Mouse (Mus musculus) G1E (cell line): ENCODE data around the gene Prmt2. TPM values are rescaled to one million over a fixed set of nuclear protein-coding genes. Genes with fewer than 3 reads are reported as not detected.

ENCODE experiments used
- ATAC-seq: 2 replicates; pipeline ENCODE4 v1.8.0; 2016; ENCODE audit warnings: mild to moderate bottlenecking; ENCODE audit not compliant: insufficient number of reproducible peaks, poor library complexity, low FRiP score, severe bottlenecking; ENCODE audit errors: extremely low read depth
- DNase-seq: peaks from one replicate; pipeline ENCODE4 v3.0.0; 2012; ENCODE audit warnings: low spot score
- H3K27me3 ChIP-seq: 2 replicates; pipeline ENCODE4 v1.6.1; 2012; ENCODE audit warnings: mild to moderate bottlenecking, low read length, inconsistent platforms; ENCODE audit not compliant: insufficient read depth
- H3K36me3 ChIP-seq: replicated peaks from 2 replicates; pipeline ENCODE3; 2012; ENCODE audit warnings: mild to moderate bottlenecking, inconsistent platforms
- H3K4me1 ChIP-seq: 2 replicates; pipeline ENCODE4 v1.6.1; 2012; ENCODE audit warnings: low read depth, low read length, inconsistent platforms, mixed read lengths; ENCODE audit not compliant: insufficient read depth
- H3K4me3 ChIP-seq: 2 replicates; pipeline ENCODE4 v1.5.1; 2012; ENCODE audit warnings: low read depth, mild to moderate bottlenecking, inconsistent platforms, low read length, moderate library complexity, mixed read lengths
- H3K9me3 ChIP-seq: replicated peaks from 2 replicates; pipeline ENCODE4 v1.6.1; 2012; ENCODE audit warnings: inconsistent platforms
- CTCF ChIP-seq: IDR thresholded peaks from 2 replicates; pipeline ENCODE4 v1.5.1; 2012; ENCODE audit warnings: low read depth, low read length, inconsistent platforms, mixed read lengths
- GATA1 ChIP-seq: IDR thresholded peaks from 2 replicates; pipeline ENCODE4 v1.6.1; 2012; ENCODE audit warnings: borderline replicate concordance, low read length, inconsistent platforms, mixed read lengths
- GATA2 ChIP-seq: IDR thresholded peaks from 2 replicates; pipeline ENCODE4 v1.6.1; 2012; ENCODE audit warnings: low read depth, low read length, inconsistent platforms, borderline replicate concordance
- POLR2AphosphoS5 ChIP-seq: IDR thresholded peaks from 2 replicates; pipeline ENCODE4 v1.6.1; 2012; ENCODE audit warnings: low read depth, low read length, inconsistent platforms; ENCODE audit not compliant: insufficient replicate concordance
- TAL1 ChIP-seq: conservative IDR thresholded peaks from 2 replicates; pipeline ENCODE4 v1.6.1; 2012; ENCODE audit warnings: low read depth, low read length, inconsistent platforms, mixed read lengths
- polyA plus RNA-seq: library from polyadenylated mRNA; stranded (reverse); fragments of >175 nt; gene quantifications from 2 replicates; pipeline ENCODE4 v1.2.3, GENCODE M21; 2012
- total RNA-seq, 2 experiments: library from RNA; stranded (forward) in 1 of 2; stranded (reverse) in 1 of 2; fragments of 200-1000 nt in 1 of 2; fragments of >200 nt in 1 of 2; fragmentation: Nextera tagmentation in 1 of 2; gene quantifications; 2 replicates each; pipeline ENCODE4 v1.2.3; 2014 to 2017

Prmt2 gene
- total and polyA plus RNA-seq, 3 experiments = 1.0 to 2.9 (median 2.2) TPM

DNA sequence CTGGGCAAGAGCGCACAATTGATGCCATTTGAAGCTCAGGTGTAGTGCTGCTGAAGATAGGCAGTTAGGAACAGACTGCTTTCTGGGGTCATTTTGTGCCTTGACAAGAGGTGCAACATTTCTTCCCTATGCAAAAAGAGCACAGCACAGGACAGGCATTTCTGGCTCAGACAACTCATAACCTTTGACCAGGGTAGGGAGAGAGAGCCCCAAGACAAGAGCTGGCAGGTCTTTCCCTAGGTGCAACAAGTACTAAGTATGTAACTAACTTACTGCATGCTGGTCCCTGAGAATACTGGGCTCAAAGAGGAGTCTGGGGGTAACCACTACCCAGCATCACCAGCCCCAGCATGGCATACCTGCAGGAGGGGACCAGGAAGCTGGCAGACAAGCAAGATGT lies 15.4 kb upstream of the Prmt2 start:
- Histone ChIP-seq H3K9me3 (no peaks in the 10 kb centered on the region), H3K4me3 (no peak overlapping the region), H3K27me3 (peaks cover 6% of the 10 kb centered on the region; the same call in 1 of the 2 replicates), H3K36me3 (no peaks in the 10 kb centered on the region), H3K4me1 (no peaks in the 10 kb centered on the region)
- TF ChIP-seq GATA2 (no peak), POLR2AphosphoS5 (no peak), CTCF (no peak), TAL1 (no peak), GATA1 (no peak)
- ATAC-seq (no peak), DNase-seq (no peak)

GRCm38 (mm10) chr10:76250870-76251269 lies 13.2 kb upstream of the Prmt2 start:
- no peak for TF ChIP-seq GATA1
- no peak for TF ChIP-seq GATA2
- no peak for TF ChIP-seq POLR2AphosphoS5
- no peaks in the 10 kb centered on the region for H3K9me3 ChIP-seq

DNA sequence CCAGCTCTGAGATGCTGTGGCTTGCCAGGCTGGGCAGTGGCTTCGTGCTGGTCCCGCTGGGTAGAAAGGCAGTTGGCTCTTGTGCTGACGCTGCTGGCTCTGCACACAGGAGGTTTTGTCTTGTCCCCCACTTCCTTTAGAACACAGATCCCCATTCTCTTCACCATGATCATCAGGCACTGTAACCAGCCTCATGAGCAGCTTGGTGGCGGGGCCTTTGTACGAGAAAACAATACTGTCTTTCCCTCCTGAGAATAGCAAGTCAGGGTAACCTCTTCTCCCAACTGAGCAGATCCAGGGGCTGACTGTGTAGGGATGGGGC lies 10.9 kb upstream of the Prmt2 start:
- no peak for DNase-seq

More at GRCm38 (mm10) chr10:76250870-76251269, 13.2 kb upstream of the Prmt2 start:
- Histone ChIP-seq H3K27me3 (peaks cover 6% of the 10 kb centered on the region; the same call in 1 of the 2 replicates), H3K36me3 (no peaks in the 10 kb centered on the region), H3K4me1 (no peaks in the 10 kb centered on the region), H3K4me3 (no peak overlapping the region)
- ATAC-seq (no peak), DNase-seq (no peak)

DNA sequence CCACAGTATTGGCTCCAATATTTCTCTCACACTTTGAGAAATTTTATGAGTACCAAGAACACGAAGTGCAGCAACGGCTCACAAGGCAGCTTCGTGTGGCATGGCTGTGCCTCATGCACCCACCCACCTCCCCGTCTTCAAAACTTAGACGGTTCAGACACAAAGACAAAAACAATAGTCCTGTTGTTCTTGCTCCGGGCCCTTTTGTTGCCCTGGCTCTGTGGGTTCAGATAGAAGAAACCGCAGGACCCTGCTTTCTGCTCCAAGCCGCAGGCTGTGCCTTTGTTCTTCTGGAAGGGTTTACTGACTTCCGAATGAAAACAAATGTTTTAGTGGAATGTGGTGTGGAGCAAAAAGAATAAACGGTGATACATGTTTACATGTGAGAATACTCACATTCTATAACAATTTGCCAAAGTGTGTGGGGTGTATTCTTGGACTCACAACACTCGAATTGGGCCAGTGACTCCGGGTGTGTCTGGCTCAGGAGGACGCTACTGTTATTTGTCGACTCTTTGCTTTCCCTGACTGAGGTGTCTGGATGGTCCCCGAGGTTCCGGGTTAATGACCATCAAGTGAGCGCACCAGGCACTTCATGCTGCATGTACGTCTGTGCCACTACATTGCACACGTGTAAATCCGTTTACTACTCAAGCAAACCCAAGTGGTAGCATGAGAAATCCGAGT lies 10.4 kb upstream of the Prmt2 start:
- Histone ChIP-seq H3K36me3 (no peaks in the 10 kb centered on the region), H3K27me3 (peaks cover 6% of the 10 kb centered on the region; the same call in 1 of the 2 replicates), H3K9me3 (no peaks in the 10 kb centered on the region), H3K4me1 (no peaks in the 10 kb centered on the region), H3K4me3 (no peak overlapping the region)
- ATAC-seq = no peak
- no peak for TF ChIP-seq TAL1
- no peak for TF ChIP-seq CTCF
- no peak for TF ChIP-seq GATA1
- DNase-seq = no peak

More for the DNA sequence above, 10.9 kb upstream of the Prmt2 start:
- H3K27me3 ChIP-seq = peaks cover 6% of the 10 kb centered on the region; the same call in 1 of the 2 replicates
- H3K36me3 ChIP-seq = no peaks in the 10 kb centered on the region
- no peaks in the 10 kb centered on the region for H3K9me3 ChIP-seq
- no peak for ATAC-seq
- H3K4me1 ChIP-seq = no peaks in the 10 kb centered on the region
- TF ChIP-seq GATA2 = no peak
- no peak for TF ChIP-seq TAL1
- no peak for TF ChIP-seq GATA1
- TF ChIP-seq POLR2AphosphoS5 = no peak
- TF ChIP-seq CTCF = no peak
- H3K4me3 ChIP-seq = no peak overlapping the region

DNA sequence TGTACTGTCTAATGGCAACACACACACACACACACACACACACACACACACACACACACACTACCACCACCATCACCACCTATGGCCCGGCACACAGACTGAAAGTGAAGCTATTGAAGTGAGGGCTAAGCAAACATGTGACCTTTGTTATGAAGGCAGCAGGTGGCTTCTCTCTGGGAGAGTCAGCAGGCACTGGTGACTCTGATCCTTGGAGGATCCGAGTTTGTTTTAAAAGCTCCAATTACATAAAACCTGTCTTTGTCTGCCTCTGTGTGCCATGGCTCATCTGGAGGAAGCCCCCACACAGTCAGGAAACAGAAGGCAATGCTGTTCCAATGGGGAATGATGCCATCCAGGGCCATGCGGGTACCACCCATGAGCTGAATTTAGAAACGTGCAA lies 8.9 kb upstream of the Prmt2 start:
- DNase-seq (no peak), ATAC-seq (no peak)
- peaks cover 6% of the 10 kb centered on the region; the same call in 1 of the 2 replicates for H3K27me3 ChIP-seq
- no peaks in the 10 kb centered on the region for H3K4me1 ChIP-seq
- no peak overlapping the region for H3K4me3 ChIP-seq
- no peaks in the 10 kb centered on the region for H3K9me3 ChIP-seq
- TF ChIP-seq POLR2AphosphoS5 (no peak), CTCF (no peak), GATA2 (no peak), GATA1 (no peak), TAL1 (no peak)
- H3K36me3 ChIP-seq = no peaks in the 10 kb centered on the region

DNA sequence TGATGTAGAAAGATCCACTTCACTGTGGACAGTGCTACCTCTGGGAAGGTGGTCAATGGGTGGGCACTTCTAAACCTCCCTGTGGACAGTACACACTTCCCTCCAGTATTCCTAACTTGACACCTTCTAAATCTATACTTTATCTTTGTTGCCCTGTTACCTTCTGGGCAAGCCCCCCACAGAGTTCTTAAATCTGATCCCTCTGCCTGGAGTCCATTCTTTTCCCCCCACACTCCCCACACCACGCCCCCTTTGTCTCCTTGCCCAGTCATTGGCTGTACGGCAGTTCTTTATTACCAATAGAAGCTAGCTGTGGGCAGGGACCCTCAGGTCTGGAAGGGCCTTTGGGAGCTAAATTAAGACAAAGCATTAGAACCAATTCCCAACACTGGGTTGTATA lies 7.4 kb upstream of the Prmt2 start:
- H3K27me3 ChIP-seq = peaks cover 3% of the 10 kb centered on the region; the same call in 1 of the 2 replicates
- H3K9me3 ChIP-seq = no peaks in the 10 kb centered on the region
- H3K4me3 ChIP-seq = no peak overlapping the region
- H3K36me3 ChIP-seq = no peaks in the 10 kb centered on the region
- H3K4me1 ChIP-seq = no peaks in the 10 kb centered on the region
- TF ChIP-seq CTCF = no peak
- TF ChIP-seq TAL1 = no peak
- no peak for TF ChIP-seq GATA1
- no peak for TF ChIP-seq POLR2AphosphoS5
- no peak for TF ChIP-seq GATA2
- DNase-seq (no peak), ATAC-seq (no peak)

DNA sequence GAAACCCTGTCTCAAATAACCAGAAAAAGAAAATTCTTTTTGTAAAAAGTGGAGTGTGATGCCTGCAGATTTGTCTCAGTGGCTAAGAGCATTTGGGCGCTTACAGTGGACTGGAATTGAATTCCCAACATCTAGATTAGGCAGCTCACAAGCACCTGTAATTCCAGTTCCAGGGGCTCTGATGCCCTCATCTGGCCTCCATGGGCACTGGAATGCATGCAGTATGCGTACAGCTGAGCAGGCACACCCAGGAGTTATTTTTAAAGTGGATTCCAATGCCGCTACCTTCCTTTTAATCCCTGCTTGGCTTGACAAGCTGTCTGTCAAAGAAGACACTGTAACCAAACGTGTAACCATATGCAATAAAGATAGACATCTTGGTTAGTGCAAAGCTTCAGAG lies 1.7 kb upstream of the Prmt2 start:
- no peak for DNase-seq
- Histone ChIP-seq H3K27me3 (no peaks in the 10 kb centered on the region; the same call in 1 of the 2 replicates), H3K36me3 (no peaks in the 10 kb centered on the region)

More for the DNA sequence above, 1.7 kb upstream of the Prmt2 start:
- peaks cover 14% of the 10 kb centered on the region for H3K4me1 ChIP-seq
- no peak for ATAC-seq
- no peak overlapping the region for H3K4me3 ChIP-seq
- H3K9me3 ChIP-seq = no peaks in the 10 kb centered on the region
- no peak for TF ChIP-seq TAL1
- no peak for TF ChIP-seq POLR2AphosphoS5
- TF ChIP-seq GATA2 = no peak
